Mouse (Mus musculus): Measurements from ENCODE around the gene Dcbld2. TPM values are rescaled to one million over a fixed set of nuclear protein-coding genes. Genes with fewer than 3 reads are reported as not detected.
A peak's percentile ranks its signal among the peaks of the same experiment; 100 is the strongest.

Dcbld2 gene
- total and polyA plus RNA-seq, 3 experiments = 2.2 to 3.7 (median 3.3) TPM

GRCm38 (mm10) chr16:58514565-58514964 lies 106.3 kb downstream of the Dcbld2 start:
- Histone ChIP-seq H3K27me3 (replicated peaks) (no peaks in the 10 kb centered on the region), H3K9ac (ENCODE audit: insufficient read depth, low read depth) (peak overlapping the region; percentile 62), H3K4me1 (ENCODE audit: control insufficient read depth in 1 of 2, insufficient read depth in 2 of 2) (peaks cover 7 to 73% of the 10 kb centered on the region in 2 experiments), H3K4me2 (ENCODE audit: insufficient read depth, low read depth, poor library complexity, severe bottlenecking) (peak overlapping the region; percentile 96), H3K36me3 (replicated peaks in 1 of 2; ENCODE audit: control insufficient read depth in 1 of 2, insufficient read depth in 1 of 2, low read length in 1 of 2) (peaks cover 0 to 33% of the 10 kb centered on the region in 2 experiments), H3K9me3 (replicated peaks; ENCODE audit: low read length) (no peaks in the 10 kb centered on the region), H3K79me2 (replicated peaks; ENCODE audit: control insufficient read depth, extremely low read depth, insufficient read depth, poor library complexity, severe bottlenecking) (peaks cover 86% of the 10 kb centered on the region), H3K27ac (ENCODE audit: insufficient read depth, low read depth) (peak overlapping the region; percentile 96), H3K4me3 (replicated peaks in 1 of 3; ENCODE audit: low read depth in 2 of 3, low read length in 2 of 3, poor library complexity in 1 of 3) (peak overlapping the region in 2 of 3 experiments; percentile 0 to 1)
- dilution Hi-C loops (cut with MboI; ENCODE audit: extremely low pct_ligation_motif_present, extremely low pct_unique_long_range_greater_than_20kb, low sequenced_read_pairs) = no loop called here
- in situ Hi-C loops (cut with MboI; ENCODE audit: low pct_ligation_motif_present, low pct_unique_long_range_greater_than_20kb, low sequenced_read_pairs) = loop anchor here (5.0 to 10.0 kb wide), 2 partner anchors 57 to 190 kb away; no protein-coding TSS in a partner anchor
- TF ChIP-seq MEF2A (IDR thresholded peaks at IDR 0.05; ENCODE audit: borderline replicate concordance, low read depth, low read length) = peak; percentile 67; the same call in 1 of the 2 replicates
- no peak for TF ChIP-seq UBTF (IDR thresholded peaks at IDR 0.05; ENCODE audit: low read depth, low read length)
- peak; percentile 78; the same call in 1 of the 2 replicates for TF ChIP-seq EP300 (IDR thresholded peaks at IDR 0.05; ENCODE audit: low read length)
- TF ChIP-seq CHD1 (IDR thresholded peaks at IDR 0.05; ENCODE audit: low read depth, low read length) = peak; percentile 69; the same call in 1 of the 2 replicates
- peak; percentile 91 for TF ChIP-seq MYC (IDR thresholded peaks at IDR 0.05; ENCODE audit: low read depth, low read length)
- TF ChIP-seq GABPA (IDR thresholded peaks at IDR 0.05; ENCODE audit: insufficient replicate concordance, low read depth, low read length) = no peak
- no peak for TF ChIP-seq ZC3H11A (IDR thresholded peaks at IDR 0.05; ENCODE audit: low read depth, low read length)
- peak; percentile 66 for TF ChIP-seq HCFC1 (IDR thresholded peaks at IDR 0.05; ENCODE audit: low read depth, low read length)
- TF ChIP-seq JUND (conservative IDR thresholded peaks at IDR 0.05; ENCODE audit: low read depth, low read length) = peak; percentile 51
- TF ChIP-seq POLR2AphosphoS2 (IDR thresholded peaks at IDR 0.05; ENCODE audit: low read depth, low read length) = no peak
- 0 out of 2 replicates have a peak, but pooled peaks have one; percentile 27 for TF ChIP-seq CHD2 (IDR thresholded peaks at IDR 0.05; ENCODE audit: low read length)
- TF ChIP-seq IRF4 (IDR thresholded peaks at IDR 0.05; ENCODE audit: low read depth, low read length) = peak; percentile 74; the same call in 1 of the 2 replicates
- no peak for TF ChIP-seq ZKSCAN1 (IDR thresholded peaks at IDR 0.05; ENCODE audit: borderline replicate concordance, low read depth, low read length)
- TF ChIP-seq SIN3A (IDR thresholded peaks at IDR 0.05; ENCODE audit: low read length) = peak; percentile 94
- peak; percentile 80; the same call in 1 of the 2 replicates for TF ChIP-seq RCOR1 (conservative IDR thresholded peaks at IDR 0.05; ENCODE audit: low read depth, low read length)
- TF ChIP-seq MAFK (IDR thresholded peaks at IDR 0.05; ENCODE audit: insufficient replicate concordance, low read length) = peak; percentile 40; the same call in 1 of the 2 replicates
- 0 out of 2 replicates have a peak, but pooled peaks have one; percentile 35 for TF ChIP-seq ZMIZ1 (IDR thresholded peaks at IDR 0.05; ENCODE audit: low read depth, low read length)
- TF ChIP-seq POLR2A (IDR thresholded peaks at IDR 0.05; ENCODE audit: low read depth, low read length) = peak; percentile 26; the same call in 1 of the 2 replicates
- no peak; the same call in 1 of the 2 replicates for TF ChIP-seq NELFE (IDR thresholded peaks at IDR 0.05; ENCODE audit: low read depth, low read length)
- TF ChIP-seq KAT2A (IDR thresholded peaks at IDR 0.05; ENCODE audit: insufficient replicate concordance, low read length) = no peak
- no peak for TF ChIP-seq USF1 (IDR thresholded peaks at IDR 0.05; ENCODE audit: low read depth, low read length)
- TF ChIP-seq BHLHE40 (IDR thresholded peaks at IDR 0.05; ENCODE audit: low read depth, low read length) = peak; percentile 67
- TF ChIP-seq MAZ (IDR thresholded peaks at IDR 0.05; ENCODE audit: low read depth, low read length) = 0 out of 2 replicates have a peak, but pooled peaks have one; percentile 42
- peak; percentile 96 for TF ChIP-seq ELF1 (IDR thresholded peaks at IDR 0.05; ENCODE audit: low read depth, low read length)
- TF ChIP-seq ZNF384 (IDR thresholded peaks at IDR 0.05; ENCODE audit: low read depth, low read length) = 0 out of 2 replicates have a peak, but pooled peaks have one; percentile 22
- TF ChIP-seq JUN (IDR thresholded peaks at IDR 0.05; ENCODE audit: insufficient read depth, low read depth, low read length) = peak; percentile 18; the same call in 1 of the 2 replicates
- peak; percentile 68 for TF ChIP-seq MXI1 (IDR thresholded peaks at IDR 0.05; ENCODE audit: low read depth, low read length)
- peak; percentile 74 for TF ChIP-seq MAX (IDR thresholded peaks at IDR 0.05; ENCODE audit: low read length)
- TF ChIP-seq PAX5 (IDR thresholded peaks at IDR 0.05; ENCODE audit: low read length) = no peak
- peak; percentile 74 for TF ChIP-seq RAD21 (IDR thresholded peaks at IDR 0.05; ENCODE audit: low read depth, low read length)
- TF ChIP-seq USF2 (conservative IDR thresholded peaks at IDR 0.05; ENCODE audit: low read depth, low read length) = no peak
- 0 out of 2 replicates have a peak, but pooled peaks have one; percentile 33 for TF ChIP-seq NRF1 (IDR thresholded peaks at IDR 0.05; ENCODE audit: low read depth, low read length)
- peak; percentile 71 for TF ChIP-seq TCF12 (IDR thresholded peaks at IDR 0.05; ENCODE audit: low read depth, low read length)
- peak; percentile 65; the same call in 1 of the 2 replicates for TF ChIP-seq ETS1 (conservative IDR thresholded peaks at IDR 0.05; ENCODE audit: low read depth, low read length)
- TF ChIP-seq TBP (conservative IDR thresholded peaks at IDR 0.05; ENCODE audit: low read depth, low read length) = peak; percentile 81; the same call in 1 of the 2 replicates
- 0 out of 2 replicates have a peak, but pooled peaks have one; percentile 37 for TF ChIP-seq E2F4 (IDR thresholded peaks at IDR 0.05; ENCODE audit: insufficient replicate concordance, low read depth, low read length)
- peak; percentile 83 for TF ChIP-seq SMC3 (IDR thresholded peaks at IDR 0.05; ENCODE audit: low read depth, low read length)
- TF ChIP-seq CTCF (conservative IDR thresholded peaks at IDR 0.05 in 1 of 2, IDR thresholded peaks at IDR 0.05 in 1 of 2; ENCODE audit: low read depth in 2 of 2, low read length in 2 of 2) = peak; percentile 93 to 96
- DNase-seq (ENCODE audit: extremely low read depth) = peak; percentile 95
